Mouse (Mus musculus): ENCODE measurements around the gene Map3k11.

GRCm38 (mm10) chr19:5725767-5726515 lies 37.4 kb downstream of the Map3k11 start, which contains the start of gene Ehbp1l1:
- TF ChIP-seq EP300 (optimal IDR thresholded peaks at IDR 0.05) (no peak), CTCF (IDR thresholded peaks at IDR 0.05; ENCODE audit: low read depth) (no peak)

All from stomach, postnatal 0 days (tissue).